Mouse (Mus musculus) kidney, postnatal 4 days (tissue): ENCODE measurements around the gene Olfr420.

ENCODE experiments used
- DNase-seq, 2 experiments: peaks; one replicate each; pipeline ENCODE4 v3.0.0; 2021; ENCODE audit warnings: mixed read lengths in 2 of 2

Olfr420 gene

DNA sequence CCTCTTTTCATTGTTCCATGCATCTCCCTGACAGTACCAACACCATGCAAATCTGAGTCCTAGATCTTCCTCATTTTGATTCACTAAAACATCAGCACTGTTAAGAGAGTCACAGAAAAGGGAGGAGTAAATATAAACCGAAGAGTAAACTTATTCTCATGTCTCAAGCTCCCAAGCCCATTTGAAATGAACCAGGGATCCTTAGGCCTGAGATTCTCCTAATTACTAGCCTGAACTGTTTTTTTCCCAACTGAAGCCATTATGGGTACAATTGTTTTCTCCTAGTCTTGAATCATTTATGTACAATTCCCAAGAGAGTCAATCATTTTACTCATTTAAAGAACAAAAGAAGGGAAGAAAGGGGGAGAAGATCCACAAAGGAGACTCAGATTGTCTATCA lies at the start of gene Olfr420:
Gene Olfr420 (plus strand): TSS at position 301 of the 400 bp plus-strand sequence.
- DNase-seq, result no peak

DNA sequence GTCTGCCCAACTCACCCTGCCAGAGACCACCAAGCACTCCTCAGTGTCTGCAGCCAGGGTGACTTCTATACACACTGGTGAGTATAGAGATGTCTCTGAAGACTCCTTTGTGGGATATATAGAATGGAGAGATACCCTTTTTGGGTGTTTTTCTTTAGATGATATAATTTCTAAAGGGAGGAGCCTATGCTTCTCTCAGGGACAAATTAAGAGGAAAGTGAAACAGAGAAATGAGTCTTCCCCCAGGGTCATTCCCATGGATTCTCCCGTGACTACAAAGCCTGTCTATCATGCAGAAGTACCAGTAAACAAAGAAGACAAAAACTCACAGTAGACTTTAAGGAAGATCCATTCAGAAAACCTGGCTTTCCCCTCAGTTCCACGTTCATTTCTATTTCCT lies 34.4 kb upstream of the Olfr420 start, which contains the start of gene Olfr231:
Gene Olfr231 (minus strand): TSS at position 101 of the 400 bp plus-strand sequence.
- no peak for DNase-seq

DNA sequence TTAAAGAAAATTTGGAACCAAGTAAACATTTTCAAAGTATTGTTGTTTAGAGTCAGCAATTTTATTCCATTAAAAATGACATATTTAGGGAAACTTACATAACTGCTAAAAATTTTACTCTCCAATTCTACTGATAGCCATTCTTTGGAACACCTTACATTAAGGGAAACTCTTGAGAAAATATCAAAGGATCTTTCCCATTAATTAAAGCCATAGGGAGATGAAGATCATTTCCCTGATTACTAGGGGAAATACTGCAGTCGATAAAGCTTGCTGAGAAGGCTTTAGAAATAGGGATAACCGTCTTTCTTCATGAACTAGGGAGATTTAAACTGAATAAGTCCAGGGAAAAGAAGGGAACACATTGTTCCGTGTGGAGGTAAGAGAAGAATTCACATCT lies 24.2 kb upstream of the Olfr420 start, which contains the start of gene Olfr424:
Gene Olfr424 (plus strand): TSS at position 301 of the 400 bp plus-strand sequence.
- no peak for DNase-seq

DNA sequence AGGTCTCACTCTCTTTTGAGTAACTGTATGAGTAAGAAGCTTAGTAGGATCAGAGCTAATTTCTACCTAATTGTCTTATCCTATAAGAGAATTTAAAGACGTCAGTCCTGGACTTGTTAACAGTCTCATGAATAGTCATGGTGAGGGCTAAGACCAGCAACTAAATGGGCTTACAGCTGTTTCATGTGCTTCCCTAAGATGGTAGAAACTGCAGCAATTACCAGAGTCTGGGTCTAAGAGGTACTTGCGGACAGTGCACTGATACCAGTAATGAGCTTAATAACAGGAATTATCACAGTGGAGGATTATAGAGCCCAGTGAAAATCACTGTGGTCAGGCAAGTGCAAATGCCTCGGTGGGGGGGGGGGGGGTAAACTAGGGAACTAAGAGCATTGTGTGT lies 23.4 kb upstream of the Olfr420 start:
- no peak for DNase-seq

- no peak for DNase-seq
These were observed 14.0 kb upstream of the Olfr420 start for GRCm38 (mm10) chr1:174141384-174141783.

DNA sequence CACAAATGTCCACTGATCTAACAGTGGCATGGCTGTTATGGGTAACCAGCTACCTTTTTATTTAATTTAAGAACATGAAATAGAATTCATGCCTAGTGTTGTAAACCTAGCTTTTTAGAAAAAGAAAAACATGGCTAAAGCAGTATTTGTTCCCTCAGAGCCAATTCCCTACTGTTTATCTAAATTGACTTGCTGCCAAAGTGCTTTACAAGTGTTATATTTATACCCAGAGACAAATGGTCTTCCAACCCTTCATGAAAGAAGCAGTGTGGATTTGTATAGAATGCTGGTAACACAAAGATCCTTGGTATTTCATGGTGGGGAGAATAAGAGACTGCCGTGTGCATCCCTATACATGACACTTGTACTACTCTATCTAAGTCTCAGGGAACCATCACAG lies 8.7 kb upstream of the Olfr420 start:
- no peak for DNase-seq

GRCm38 (mm10) chr1:174149289-174149688 lies 6.1 kb upstream of the Olfr420 start:
- no peak for DNase-seq

GRCm38 (mm10) chr1:174157622-174158021 lies 2.2 kb downstream of the Olfr420 start:
- no peak for DNase-seq

- DNase-seq, result no peak
These were observed 3.1 kb downstream of the Olfr420 start for GRCm38 (mm10) chr1:174158512-174158911.

DNA sequence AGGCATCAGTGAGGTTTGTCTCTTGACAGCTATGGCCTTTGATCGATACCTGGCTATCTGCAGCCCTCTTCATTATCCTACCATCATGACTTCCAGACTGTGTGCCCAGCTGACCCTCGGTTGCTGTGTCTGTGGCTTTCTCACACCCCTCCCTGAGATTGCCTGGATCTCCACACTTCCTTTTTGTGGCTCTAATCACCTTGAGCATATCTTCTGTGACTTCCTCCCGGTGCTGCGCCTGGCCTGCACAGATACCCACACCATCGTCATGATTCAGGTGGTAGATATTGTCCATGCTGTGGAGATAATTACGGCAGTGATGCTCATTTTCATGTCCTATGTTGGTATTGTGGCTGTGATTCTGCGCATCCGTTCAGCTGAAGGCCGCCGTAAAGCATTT lies 3.7 kb downstream of the Olfr420 start:
- DNase-seq, result no peak

DNA sequence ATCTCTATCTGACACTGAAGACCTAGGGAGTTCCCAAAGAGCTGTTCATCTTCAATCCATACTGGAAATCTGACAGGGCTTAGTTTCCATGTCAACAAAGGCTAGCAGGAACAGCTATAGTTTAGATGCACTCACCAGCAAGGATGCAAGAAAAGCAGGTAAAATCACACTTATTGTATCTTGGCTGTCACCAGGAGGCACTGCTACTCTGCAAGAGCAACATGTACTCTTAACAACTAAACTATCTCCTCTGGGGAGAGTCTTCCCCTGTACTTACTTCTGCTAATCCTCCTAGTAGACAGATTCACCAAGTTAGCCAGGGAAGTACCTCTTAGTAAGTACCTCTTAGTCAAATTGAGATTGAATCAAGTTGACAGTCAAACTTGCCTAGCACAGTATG lies 13.6 kb downstream of the Olfr420 start:
- no peak for DNase-seq

- no peak for DNase-seq
These were observed 15.5 kb downstream of the Olfr420 start for GRCm38 (mm10) chr1:174170706-174171501.

DNA sequence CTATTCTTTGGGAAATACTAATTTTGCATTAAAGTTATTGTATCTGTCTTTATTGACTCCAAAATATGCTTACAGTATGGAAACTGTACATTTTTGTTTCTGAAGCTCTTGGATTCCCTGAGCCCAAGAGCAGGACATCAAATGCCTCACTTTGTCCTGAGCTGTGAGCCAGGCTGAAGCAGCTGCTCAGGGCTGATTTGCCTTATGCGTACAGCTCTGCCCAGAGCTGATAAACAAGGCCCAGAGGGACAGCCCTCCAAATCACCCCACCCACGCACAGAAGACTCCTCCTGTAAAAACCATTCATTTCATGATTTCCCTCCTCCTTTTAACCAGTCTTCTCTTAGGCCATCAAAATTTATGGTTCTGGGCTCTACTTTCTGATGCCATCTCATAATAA lies 16.1 kb downstream of the Olfr420 start:
- DNase-seq, result no peak

DNA sequence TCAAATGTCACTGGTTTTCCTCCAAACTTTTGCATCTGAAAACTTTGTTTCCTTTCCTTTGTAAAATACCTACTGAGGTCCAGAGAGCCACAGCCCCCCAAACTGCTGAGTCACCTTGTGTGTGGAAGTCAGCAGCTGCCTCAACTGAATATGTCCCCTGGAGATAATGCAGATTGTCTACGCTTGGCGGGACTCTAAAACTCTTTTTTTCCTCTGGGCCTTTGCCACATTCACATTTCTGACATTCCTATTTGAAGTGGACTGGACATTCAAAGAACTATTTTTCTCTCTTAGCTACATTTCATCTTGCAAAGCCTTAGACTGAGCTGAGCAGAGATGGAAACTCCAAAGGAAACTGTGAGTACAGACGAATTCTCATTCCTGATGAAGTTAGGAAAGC lies 17.2 kb downstream of the Olfr420 start, which contains the start of gene Spta1:
Gene Spta1 (plus strand): TSS at position 172 of the 400 bp plus-strand sequence.
- no peak for DNase-seq

DNA sequence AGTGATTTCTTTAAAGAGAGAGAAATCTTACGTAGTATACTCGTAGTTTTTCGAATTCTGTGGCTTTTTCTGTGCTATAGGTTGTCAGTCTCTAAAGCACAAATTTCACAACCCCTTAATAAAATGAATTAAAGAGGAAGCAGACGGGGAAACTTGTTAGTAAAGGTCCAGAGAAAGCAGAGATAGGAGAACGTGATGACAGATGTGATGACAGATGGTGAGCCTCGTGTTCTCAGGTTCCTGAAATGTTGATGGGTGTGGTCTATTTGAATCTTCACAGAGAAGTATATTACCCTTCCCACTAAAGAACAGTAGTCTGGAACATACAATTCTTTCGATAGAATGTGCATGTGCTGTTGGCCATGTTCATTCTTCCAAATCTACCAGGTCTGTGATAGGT lies 49.3 kb downstream of the Olfr420 start:
- DNase-seq, result no peak
